Mouse (Mus musculus): Measurements from ENCODE around the gene Myom1. TPM values are rescaled to one million over a fixed set of nuclear protein-coding genes. Genes with fewer than 3 reads are reported as not detected.

Myom1 gene
- polyA plus RNA-seq, 1 experiment from 2014 or later: 1.3 TPM

GRCm38 (mm10) chr17:71145248-71145961 is 143.0 kb downstream of the Myom1 start:
- no peak overlapping the region for H3K4me2 ChIP-seq (ENCODE audit: low read length)
- H3K4me1 ChIP-seq (ENCODE audit: control insufficient read depth, insufficient read depth, low read length): no peaks in the 10 kb centered on the region
- whole genome bisulfite sequencing: 92% methylated on average over 1 of the region's 1 CpGs
- H3K27me3 ChIP-seq (ENCODE audit: control insufficient read depth, insufficient read depth, low read length): no peaks in the 10 kb centered on the region
- no peaks in the 10 kb centered on the region for H3K36me3 ChIP-seq (ENCODE audit: control insufficient read depth, insufficient read depth, low read length)
- H3K27ac ChIP-seq (replicated peaks; ENCODE audit: low read depth, low read length): no peak overlapping the region
- no peak for DNase-seq
- ATAC-seq (ENCODE audit: low FRiP score, low TSS enrichment): no peak
- H3K9ac ChIP-seq (replicated peaks; ENCODE audit: low read length): no peak overlapping the region
- H3K4me3 ChIP-seq (replicated peaks; ENCODE audit: low read depth, low read length): no peak overlapping the region
- 0 out of 2 replicates have a peak, but pooled peaks cover 3% of the 10 kb centered on the region for H3K9me3 ChIP-seq (ENCODE audit: control insufficient read depth, low read length)

- H3K9ac ChIP-seq (replicated peaks; ENCODE audit: low read length): no peak overlapping the region
- 0 out of 2 replicates have a peak, but pooled peaks cover 3% of the 10 kb centered on the region for H3K9me3 ChIP-seq (ENCODE audit: control insufficient read depth, low read length)
- no peaks in the 10 kb centered on the region for H3K4me1 ChIP-seq (ENCODE audit: control insufficient read depth, insufficient read depth, low read length)
- no peaks in the 10 kb centered on the region for H3K36me3 ChIP-seq (ENCODE audit: control insufficient read depth, insufficient read depth, low read length)
- no peak overlapping the region for H3K4me2 ChIP-seq (ENCODE audit: low read length)
- no peak overlapping the region for H3K27ac ChIP-seq (replicated peaks; ENCODE audit: low read depth, low read length)
- no peak for DNase-seq
- no peak for ATAC-seq (ENCODE audit: low FRiP score, low TSS enrichment)
- H3K4me3 ChIP-seq (replicated peaks; ENCODE audit: low read depth, low read length): no peak overlapping the region
- WGBS: 79% methylated on average over 4 of the region's 4 CpGs
- H3K27me3 ChIP-seq (ENCODE audit: control insufficient read depth, insufficient read depth, low read length): no peaks in the 10 kb centered on the region
Observed at GRCm38 (mm10) chr17:71153356-71153755, 150.9 kb downstream of the Myom1 start.

GRCm38 (mm10) chr17:71155271-71155670 is 152.8 kb downstream of the Myom1 start:
- no peaks in the 10 kb centered on the region for H3K27me3 ChIP-seq (ENCODE audit: control insufficient read depth, insufficient read depth, low read length)
- H3K27ac ChIP-seq (replicated peaks; ENCODE audit: low read depth, low read length): no peak overlapping the region
- WGBS: 74% methylated on average over 1 of the region's 1 CpGs
- no peaks in the 10 kb centered on the region for H3K9me3 ChIP-seq (ENCODE audit: control insufficient read depth, low read length)
- 0 out of 2 replicates have a peak, but pooled peaks cover 4% of the 10 kb centered on the region for H3K4me1 ChIP-seq (ENCODE audit: control insufficient read depth, insufficient read depth, low read length)
- ATAC-seq (ENCODE audit: low FRiP score, low TSS enrichment) (no peak), DNase-seq (no peak)
- H3K9ac ChIP-seq (replicated peaks; ENCODE audit: low read length): no peak overlapping the region
- no peak overlapping the region for H3K4me2 ChIP-seq (ENCODE audit: low read length)
- no peak overlapping the region for H3K4me3 ChIP-seq (replicated peaks; ENCODE audit: low read depth, low read length)
- H3K36me3 ChIP-seq (ENCODE audit: control insufficient read depth, insufficient read depth, low read length): no peaks in the 10 kb centered on the region

GRCm38 (mm10) chr17:71159152-71159567 is 156.7 kb downstream of the Myom1 start:
- 0 out of 2 replicates have a peak, but pooled peaks cover 4% of the 10 kb centered on the region for H3K4me1 ChIP-seq (ENCODE audit: control insufficient read depth, insufficient read depth, low read length)
- ATAC-seq (ENCODE audit: low FRiP score, low TSS enrichment): no peak
- DNase-seq: no peak
- H3K27ac ChIP-seq (replicated peaks; ENCODE audit: low read depth, low read length): no peak overlapping the region
- no peak overlapping the region for H3K4me2 ChIP-seq (ENCODE audit: low read length)
- H3K9ac ChIP-seq (replicated peaks; ENCODE audit: low read length): no peak overlapping the region
- no peaks in the 10 kb centered on the region for H3K36me3 ChIP-seq (ENCODE audit: control insufficient read depth, insufficient read depth, low read length)
- 22% methylated on average over 4 of the region's 4 CpGs for WGBS
- H3K9me3 ChIP-seq (ENCODE audit: control insufficient read depth, low read length): no peaks in the 10 kb centered on the region
- H3K27me3 ChIP-seq (ENCODE audit: control insufficient read depth, insufficient read depth, low read length): no peaks in the 10 kb centered on the region
- H3K4me3 ChIP-seq (replicated peaks; ENCODE audit: low read depth, low read length): no peak overlapping the region

GRCm38 (mm10) chr17:71159720-71160119 is 157.3 kb downstream of the Myom1 start:
- Histone ChIP-seq H3K9me3 (ENCODE audit: control insufficient read depth, low read length) (no peaks in the 10 kb centered on the region), H3K27me3 (ENCODE audit: control insufficient read depth, insufficient read depth, low read length) (no peaks in the 10 kb centered on the region), H3K9ac (replicated peaks; ENCODE audit: low read length) (no peak overlapping the region), H3K4me3 (replicated peaks; ENCODE audit: low read depth, low read length) (no peak overlapping the region), H3K4me1 (ENCODE audit: control insufficient read depth, insufficient read depth, low read length) (0 out of 2 replicates have a peak, but pooled peaks cover 4% of the 10 kb centered on the region), H3K36me3 (ENCODE audit: control insufficient read depth, insufficient read depth, low read length) (no peaks in the 10 kb centered on the region), H3K27ac (replicated peaks; ENCODE audit: low read depth, low read length) (no peak overlapping the region), H3K4me2 (ENCODE audit: low read length) (no peak overlapping the region)
- ATAC-seq (ENCODE audit: low FRiP score, low TSS enrichment) (no peak), DNase-seq (no peak)
- WGBS: 69% methylated on average over 8 of the region's 8 CpGs

- H3K4me3 ChIP-seq (replicated peaks; ENCODE audit: low read depth, low read length): no peak overlapping the region
- no peak overlapping the region for H3K27ac ChIP-seq (replicated peaks; ENCODE audit: low read depth, low read length)
- H3K9me3 ChIP-seq (ENCODE audit: control insufficient read depth, low read length): no peaks in the 10 kb centered on the region
- H3K27me3 ChIP-seq (ENCODE audit: control insufficient read depth, insufficient read depth, low read length): no peaks in the 10 kb centered on the region
- H3K36me3 ChIP-seq (ENCODE audit: control insufficient read depth, insufficient read depth, low read length): no peaks in the 10 kb centered on the region
- ATAC-seq (ENCODE audit: low FRiP score, low TSS enrichment) (no peak), DNase-seq (no peak)
- H3K4me2 ChIP-seq (ENCODE audit: low read length): no peak overlapping the region
- no peak overlapping the region for H3K9ac ChIP-seq (replicated peaks; ENCODE audit: low read length)
- 98% methylated on average over 8 of the region's 8 CpGs for WGBS
- H3K4me1 ChIP-seq (ENCODE audit: control insufficient read depth, insufficient read depth, low read length): 0 out of 2 replicates have a peak, but pooled peaks cover 4% of the 10 kb centered on the region
Observed at GRCm38 (mm10) chr17:71160244-71160995, 158.0 kb downstream of the Myom1 start.

- Histone ChIP-seq H3K4me1 (ENCODE audit: control insufficient read depth, insufficient read depth, low read length) (no peaks in the 10 kb centered on the region), H3K27me3 (ENCODE audit: control insufficient read depth, insufficient read depth, low read length) (no peaks in the 10 kb centered on the region), H3K36me3 (ENCODE audit: control insufficient read depth, insufficient read depth, low read length) (no peaks in the 10 kb centered on the region), H3K9ac (replicated peaks; ENCODE audit: low read length) (no peak overlapping the region), H3K9me3 (ENCODE audit: control insufficient read depth, low read length) (no peaks in the 10 kb centered on the region), H3K4me2 (ENCODE audit: low read length) (no peak overlapping the region), H3K27ac (replicated peaks; ENCODE audit: low read depth, low read length) (no peak overlapping the region), H3K4me3 (replicated peaks; ENCODE audit: low read depth, low read length) (no peak overlapping the region)
- 88% methylated on average over 6 of the region's 6 CpGs for whole genome bisulfite sequencing
- no peak for ATAC-seq (ENCODE audit: low FRiP score, low TSS enrichment)
- DNase-seq: no peak
Observed at GRCm38 (mm10) chr17:71164991-71165390, 162.6 kb downstream of the Myom1 start.

- Histone ChIP-seq H3K27ac (replicated peaks; ENCODE audit: low read depth, low read length) (no peak overlapping the region), H3K9me3 (ENCODE audit: control insufficient read depth, low read length) (no peaks in the 10 kb centered on the region), H3K27me3 (ENCODE audit: control insufficient read depth, insufficient read depth, low read length) (no peaks in the 10 kb centered on the region), H3K9ac (replicated peaks; ENCODE audit: low read length) (no peak overlapping the region), H3K4me2 (ENCODE audit: low read length) (no peak overlapping the region), H3K36me3 (ENCODE audit: control insufficient read depth, insufficient read depth, low read length) (no peaks in the 10 kb centered on the region), H3K4me3 (replicated peaks; ENCODE audit: low read depth, low read length) (no peak overlapping the region), H3K4me1 (ENCODE audit: control insufficient read depth, insufficient read depth, low read length) (no peaks in the 10 kb centered on the region)
- WGBS: 88% methylated on average over 5 of the region's 5 CpGs
- DNase-seq (no peak), ATAC-seq (ENCODE audit: low FRiP score, low TSS enrichment) (no peak)
Observed at GRCm38 (mm10) chr17:71168205-71168815, 165.9 kb downstream of the Myom1 start.
